Mouse (Mus musculus) myocyte (in vitro differentiated cells): ENCODE measurements around the gene Magi3. TPM values are rescaled to one million over a fixed set of nuclear protein-coding genes. Genes with fewer than 3 reads are reported as not detected.

ENCODE experiments used
- H3K27me3 ChIP-seq: one replicate; pipeline ENCODE4 v1.6.1; 2011; ENCODE audit not compliant: control insufficient read depth, insufficient read depth, insufficient read length
- H3K36me3 ChIP-seq: one replicate; pipeline ENCODE4 v1.6.1; 2011; ENCODE audit not compliant: control insufficient read depth, insufficient read depth
- H3K4me2 ChIP-seq: one replicate; pipeline ENCODE4 v1.6.1; 2011; ENCODE audit warnings: low read depth, control low read depth
- H3K4me3 ChIP-seq: one replicate; pipeline ENCODE4 v1.5.1; 2011; ENCODE audit warnings: mild to moderate bottlenecking, control low read depth, moderate library complexity
- H3K79me2 ChIP-seq: one replicate; pipeline ENCODE4 v1.6.1; 2011; ENCODE audit not compliant: control insufficient read depth, insufficient read depth
- H3ac ChIP-seq: one replicate; pipeline ENCODE4 v1.6.1; 2011; ENCODE audit not compliant: control insufficient read depth, insufficient read length
- CEBPB ChIP-seq: IDR thresholded peaks from 2 replicates; pipeline ENCODE4 v1.6.1; 2011; ENCODE audit warnings: mild to moderate bottlenecking, moderate library complexity; ENCODE audit not compliant: poor library complexity, insufficient read depth, severe bottlenecking
- E2F4 ChIP-seq: IDR thresholded peaks from one replicate; pipeline ENCODE4 v1.6.1; 2011; ENCODE audit warnings: mild to moderate bottlenecking, control low read depth, moderate library complexity; ENCODE audit not compliant: insufficient read depth
- MAX ChIP-seq: IDR thresholded peaks from one replicate; pipeline ENCODE4 v1.6.1; 2011; ENCODE audit warnings: low read depth, mild to moderate bottlenecking, control low read depth
- MYOD1 ChIP-seq, 3 experiments: IDR thresholded peaks; one replicate each; pipeline ENCODE4 v1.6.1; 2011; ENCODE audit warnings: control low read depth in 2 of 3, low read depth in 2 of 3, mild to moderate bottlenecking in 2 of 3, moderate library complexity in 1 of 3; ENCODE audit not compliant: insufficient read length in 2 of 3, control insufficient read depth in 1 of 3
- MYOG ChIP-seq, 3 experiments: IDR thresholded peaks; one replicate each; pipeline ENCODE4 v1.6.1; 2011; ENCODE audit warnings: control low read depth in 2 of 3, low read depth in 2 of 3, mild to moderate bottlenecking in 2 of 3; ENCODE audit not compliant: insufficient read length in 2 of 3, control insufficient read depth in 1 of 3, insufficient read depth in 1 of 3
- POLR2A ChIP-seq: IDR thresholded peaks from one replicate; pipeline ENCODE4 v1.6.1; 2011; ENCODE audit warnings: low read depth, mild to moderate bottlenecking, control low read depth, moderate library complexity; ENCODE audit not compliant: insufficient read length
- POLR2AphosphoS2 ChIP-seq: IDR thresholded peaks from one replicate; pipeline ENCODE4 v1.6.1; 2011; ENCODE audit warnings: low read depth, control low read depth; ENCODE audit not compliant: insufficient read length
- REST ChIP-seq: IDR thresholded peaks from one replicate; pipeline ENCODE4 v1.6.1; 2011; ENCODE audit warnings: mild to moderate bottlenecking, control low read depth, moderate library complexity; ENCODE audit not compliant: insufficient read depth, insufficient read length
- SRF ChIP-seq: IDR thresholded peaks from one replicate; pipeline ENCODE4 v1.6.1; 2011; ENCODE audit warnings: low read depth; ENCODE audit not compliant: control insufficient read depth, insufficient read length
- TCF12 ChIP-seq: IDR thresholded peaks from one replicate; pipeline ENCODE4 v1.6.1; 2011; ENCODE audit warnings: mild to moderate bottlenecking, control low read depth; ENCODE audit not compliant: poor library complexity, insufficient read depth, severe bottlenecking
- TCF3 ChIP-seq: IDR thresholded peaks from one replicate; pipeline ENCODE4 v1.6.1; 2011; ENCODE audit warnings: low read depth, control low read depth; ENCODE audit not compliant: insufficient read length
- USF1 ChIP-seq: IDR thresholded peaks from one replicate; pipeline ENCODE4 v1.6.1; 2011; ENCODE audit warnings: low read depth, mild to moderate bottlenecking, control low read depth, moderate library complexity
- polyA plus RNA-seq: library from polyadenylated mRNA; unstranded; fragments of >200 nt; fragmentation: generic; extraction: Trizol; gene quantifications from one replicate; pipeline ENCODE4 v1.2.1, GENCODE M21; 2012; ENCODE audit warnings: missing spikeins

The Magi3 gene
- polyA plus RNA-seq, 1 experiment: 5.5 TPM

DNA sequence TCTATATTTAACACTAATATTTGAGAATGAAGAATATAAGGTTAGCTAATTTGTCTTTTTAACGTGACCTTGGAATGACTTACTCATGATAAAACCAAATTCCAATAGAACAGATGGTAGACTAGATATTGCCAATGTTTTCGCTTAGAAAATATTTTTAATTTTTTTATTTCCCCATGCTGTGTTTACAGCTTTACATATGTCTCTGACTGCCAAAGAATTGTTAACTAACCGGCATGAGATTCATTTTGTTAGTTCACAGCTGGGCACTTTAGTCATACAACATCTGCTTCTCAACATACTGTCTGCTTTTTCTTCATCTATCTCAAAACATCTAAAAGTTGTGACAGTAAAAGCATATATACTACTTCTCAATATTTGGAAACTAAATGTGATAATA lies 58.8 kb downstream of the Magi3 start:
- H3K79me2 ChIP-seq: peaks cover 11% of the 10 kb centered on the region
- H3K27me3 ChIP-seq: no peaks in the 10 kb centered on the region
- no peak overlapping the region for H3K4me2 ChIP-seq
- TF ChIP-seq SRF: no peak
- H3K36me3 ChIP-seq: no peaks in the 10 kb centered on the region
- no peak overlapping the region for H3ac ChIP-seq
- H3K4me3 ChIP-seq: no peak overlapping the region

DNA sequence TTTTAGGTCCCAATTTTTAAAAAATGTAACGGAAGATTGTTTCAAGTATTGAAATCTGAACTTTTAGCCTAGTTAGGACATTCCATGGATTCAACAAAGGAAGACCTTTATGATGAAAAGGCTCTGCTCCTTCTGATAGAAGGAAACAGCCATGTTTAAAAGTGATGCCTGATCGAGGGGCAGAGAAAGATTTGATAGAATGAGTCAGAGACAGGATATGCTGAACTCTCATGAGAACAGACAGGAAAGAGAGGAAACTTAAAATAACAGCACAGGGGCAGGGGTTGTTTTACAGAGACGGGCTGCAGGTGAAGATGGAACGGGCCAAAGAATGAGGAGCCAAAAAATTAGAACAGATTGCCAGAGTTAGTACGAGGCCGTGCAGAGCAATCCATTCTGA lies 59.6 kb downstream of the Magi3 start:
- H3K27me3 ChIP-seq: no peaks in the 10 kb centered on the region
- H3K79me2 ChIP-seq: peaks cover 15% of the 10 kb centered on the region
- H3ac ChIP-seq: no peak overlapping the region
- TF ChIP-seq POLR2AphosphoS2 (no peak), POLR2A (no peak), REST (no peak), E2F4 (no peak), MYOG (IDR thresholded peaks at IDR 0.05; ENCODE audit: control insufficient read depth in 1 of 3, insufficient read depth in 1 of 3, insufficient read length in 2 of 3, low read depth in 2 of 3) (no peak), SRF (no peak), TCF12 (no peak), CEBPB (no peak), TCF3 (no peak)
- H3K4me3 ChIP-seq: no peak overlapping the region
- no peaks in the 10 kb centered on the region for H3K36me3 ChIP-seq
- H3K4me2 ChIP-seq: no peak overlapping the region

DNA sequence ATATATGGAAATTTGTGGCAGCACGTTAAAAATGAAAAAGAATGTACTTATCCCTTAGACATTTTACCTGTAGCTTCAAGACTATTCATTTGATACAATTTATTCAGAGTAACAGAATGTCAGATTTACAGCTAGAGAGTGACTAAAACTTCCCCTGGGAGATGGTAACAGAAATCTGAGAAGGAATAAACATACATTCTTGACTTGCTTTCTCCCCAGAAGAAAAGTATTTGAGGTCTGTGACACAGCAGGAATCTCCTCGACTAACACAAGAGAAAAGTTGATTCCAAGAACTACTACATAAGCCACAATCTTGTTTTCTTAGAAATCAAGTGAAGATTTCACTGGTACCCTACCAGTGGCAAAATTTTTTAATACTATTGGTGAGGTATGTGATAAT lies 70.0 kb downstream of the Magi3 start:
- TF ChIP-seq TCF3 (no peak), SRF (no peak), POLR2AphosphoS2 (no peak), E2F4 (no peak), REST (no peak), MYOG (IDR thresholded peaks at IDR 0.05; ENCODE audit: control insufficient read depth in 1 of 3, insufficient read depth in 1 of 3, insufficient read length in 2 of 3, low read depth in 2 of 3) (no peak), TCF12 (no peak), MAX (no peak), MYOD1 (IDR thresholded peaks at IDR 0.05; ENCODE audit: control insufficient read depth in 1 of 3, insufficient read length in 2 of 3, low read depth in 2 of 3) (no peak)
- peaks cover 29% of the 10 kb centered on the region for H3K79me2 ChIP-seq
- H3K4me2 ChIP-seq: no peak overlapping the region
- H3K4me3 ChIP-seq: no peak overlapping the region
- no peaks in the 10 kb centered on the region for H3K36me3 ChIP-seq
- H3K27me3 ChIP-seq: no peaks in the 10 kb centered on the region
- H3ac ChIP-seq: no peak overlapping the region

DNA sequence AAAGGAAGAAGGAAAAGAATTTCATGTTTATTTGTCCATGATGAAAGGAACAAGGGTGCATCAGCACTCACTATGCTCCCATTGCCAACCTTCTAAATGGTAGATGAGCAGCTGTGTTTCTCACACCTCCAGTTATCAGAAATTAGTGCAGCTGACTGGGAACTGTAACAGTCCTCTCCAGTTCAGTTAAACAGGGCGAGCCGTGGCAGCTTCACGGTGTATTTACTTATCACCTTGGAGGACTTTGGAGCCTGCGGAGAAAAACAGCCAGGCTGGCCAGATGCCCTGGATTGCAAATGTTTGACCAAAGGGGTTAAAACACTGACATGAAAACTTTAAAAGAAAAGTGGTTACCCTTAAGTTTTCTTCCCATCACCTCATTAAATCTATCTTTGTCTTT lies 77.8 kb downstream of the Magi3 start:
- no peaks in the 10 kb centered on the region for H3K27me3 ChIP-seq
- peaks cover 21% of the 10 kb centered on the region for H3K79me2 ChIP-seq
- H3K4me3 ChIP-seq: no peak overlapping the region
- TF ChIP-seq SRF (no peak), E2F4 (no peak), CEBPB (no peak), POLR2A (no peak)
- H3ac ChIP-seq: no peak overlapping the region
- H3K4me2 ChIP-seq: no peak overlapping the region
- H3K36me3 ChIP-seq: no peaks in the 10 kb centered on the region

DNA sequence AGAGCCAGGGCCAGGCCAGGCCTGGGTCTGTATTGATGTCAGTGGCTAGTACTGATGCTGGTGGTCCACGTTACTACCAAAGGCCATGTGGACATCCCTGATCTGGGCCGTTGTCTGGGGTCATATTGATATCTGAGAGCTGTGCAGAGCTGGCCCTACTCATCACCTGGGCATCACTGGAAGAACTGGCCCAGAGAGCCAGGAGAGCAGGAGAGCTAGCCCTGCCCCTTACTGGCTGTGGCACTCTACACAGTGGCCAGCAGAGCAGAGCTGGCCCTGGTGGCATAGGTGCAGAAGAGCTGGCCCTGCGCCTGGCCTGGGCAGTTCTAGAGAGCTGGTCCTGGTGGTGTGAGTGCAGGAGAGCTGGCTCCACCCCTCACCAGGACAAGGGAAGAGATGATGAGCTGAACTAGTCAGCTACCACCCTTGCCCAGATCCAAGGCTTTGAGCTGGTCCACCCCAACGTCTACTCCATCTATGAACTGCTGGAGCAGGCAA lies 81.2 kb downstream of the Magi3 start:
- Histone ChIP-seq H3K79me2 (peaks cover 10% of the 10 kb centered on the region), H3K4me2 (no peak overlapping the region), H3K36me3 (no peaks in the 10 kb centered on the region), H3K27me3 (no peaks in the 10 kb centered on the region), H3ac (no peak overlapping the region), H3K4me3 (no peak overlapping the region)
- no peak for TF ChIP-seq MYOD1 (IDR thresholded peaks at IDR 0.05; ENCODE audit: control insufficient read depth in 1 of 3, insufficient read length in 2 of 3, low read depth in 2 of 3)
- TF ChIP-seq TCF12: no peak
- no peak for TF ChIP-seq USF1
- TF ChIP-seq SRF: no peak
- TF ChIP-seq TCF3: no peak
- no peak for TF ChIP-seq REST
- no peak for TF ChIP-seq E2F4
- no peak for TF ChIP-seq MYOG (IDR thresholded peaks at IDR 0.05; ENCODE audit: control insufficient read depth in 1 of 3, insufficient read depth in 1 of 3, insufficient read length in 2 of 3, low read depth in 2 of 3)
- no peak for TF ChIP-seq CEBPB
- no peak for TF ChIP-seq MAX

DNA sequence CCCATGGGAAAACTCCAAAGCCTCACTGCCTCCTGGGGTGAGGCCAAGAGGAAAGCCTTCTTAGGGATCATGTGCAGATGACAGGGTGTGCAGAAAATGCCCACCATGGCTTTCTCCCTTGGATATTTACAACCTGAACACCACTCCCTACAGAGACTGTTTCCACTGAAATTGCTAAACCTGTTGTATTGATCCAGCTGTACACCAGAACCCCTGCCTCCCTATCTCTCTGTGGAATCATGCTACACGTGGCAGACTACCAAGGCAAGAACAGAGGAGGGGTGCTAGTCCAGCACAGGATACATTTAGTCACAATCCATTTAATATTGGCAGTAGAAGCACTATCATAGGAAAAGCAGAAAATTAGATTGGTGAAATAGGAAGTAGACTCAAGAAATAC lies 94.5 kb downstream of the Magi3 start:
- H3ac ChIP-seq: no peak overlapping the region
- H3K4me2 ChIP-seq: no peak overlapping the region
- H3K36me3 ChIP-seq: no peaks in the 10 kb centered on the region
- no peaks in the 10 kb centered on the region for H3K27me3 ChIP-seq
- TF ChIP-seq E2F4 (no peak), SRF (no peak), REST (no peak), USF1 (no peak), TCF3 (no peak), MAX (no peak), POLR2A (no peak), POLR2AphosphoS2 (no peak), MYOG (IDR thresholded peaks at IDR 0.05; ENCODE audit: control insufficient read depth in 1 of 3, insufficient read depth in 1 of 3, insufficient read length in 2 of 3, low read depth in 2 of 3) (no peak)
- no peak overlapping the region for H3K4me3 ChIP-seq
- H3K79me2 ChIP-seq: peaks cover 5% of the 10 kb centered on the region
